Comparison of ENCODE assay signal across 8 mouse cellular contexts in the genomic region with DNA sequence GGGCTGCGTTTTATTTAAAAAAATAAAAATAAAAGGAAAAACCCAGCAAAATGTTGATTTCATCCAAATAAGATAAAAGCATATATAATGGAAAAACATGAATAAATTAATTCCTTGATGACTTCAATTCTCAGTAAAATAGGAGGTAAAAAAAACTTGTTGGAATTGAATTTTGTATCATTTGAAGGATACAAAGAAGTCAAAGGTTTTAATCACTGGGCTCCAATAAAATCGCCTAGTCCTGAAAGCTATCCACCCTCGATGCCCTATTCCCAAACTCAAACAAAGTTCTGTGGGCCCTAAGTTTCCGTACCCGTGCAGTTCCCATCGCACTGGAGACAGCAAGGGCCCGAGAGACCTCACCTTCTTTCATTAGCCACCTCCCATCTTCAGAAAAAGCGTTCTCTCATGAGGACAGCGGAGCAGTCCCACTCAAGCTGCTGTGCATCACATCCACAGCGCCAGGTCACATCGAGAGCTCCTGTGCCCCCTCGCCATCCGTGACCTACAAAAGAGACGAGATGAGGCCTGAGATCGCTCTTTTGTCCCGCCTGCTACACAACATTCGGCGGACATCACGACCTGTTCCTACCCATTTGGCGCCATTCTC. TPM values are rescaled to one million over a fixed set of nuclear protein-coding genes. Genes with fewer than 3 reads are reported as not detected.
DNase-seq lines count a peak whose midpoint lies in the region; ATAC-seq and TF ChIP-seq lines count a peak whose summit lies in the region.

No protein-coding gene starts in this region.

- peak overlapping the region; percentile 22 for H3K27ac ChIP-seq in cerebellum, adult 2 months (ENCODE audit: insufficient read depth, low read length)
- H3K27ac ChIP-seq in testis, adult 2 months (ENCODE audit: control insufficient read depth, insufficient read depth, low read depth, low read length), result peak overlapping the region; percentile 93
- H3K27ac ChIP-seq in limb, embryonic 13.5 days, result peak overlapping the region; percentile 93
- peak overlapping the region; percentile 20 for H3K27ac ChIP-seq in small intestine, adult 2 months (ENCODE audit: insufficient read depth, low read depth, low read length)

- H3K9ac ChIP-seq in limb, embryonic 13.5 days, result peak overlapping the region; percentile 97

- under 1% methylated on average over 20 of the region's 20 CpGs for WGBS in cerebellum, adult 2 months
- WGBS in limb, embryonic 13.5 days, result 0% methylated on average over 20 of the region's 20 CpGs
- under 1% methylated on average over 20 of the region's 20 CpGs for WGBS in small intestine, adult 2 months

- peak overlapping the region; percentile 91 for H3K4me3 ChIP-seq in cerebellum, adult 2 months (replicated peaks; ENCODE audit: insufficient read depth, low read depth, low read length)
- peak overlapping the region; percentile 96 for H3K4me3 ChIP-seq in testis, adult 2 months (ENCODE audit: control insufficient read depth, low read depth, low read length)
- peak overlapping the region; percentile 81 for H3K4me3 ChIP-seq in limb, embryonic 13.5 days
- peak overlapping the region; percentile 81 for H3K4me3 ChIP-seq in small intestine, adult 2 months (ENCODE audit: low read depth, low read length)

- no peak for DNase-seq in cerebellum, adult 2 months
- DNase-seq in cerebellum, adult 9-10 months, result no peak
- DNase-seq in testis, postnatal 14 days (ENCODE audit: low spot score), result no peak
- DNase-seq in gastrocnemius, adult 18-20 months (ENCODE audit: low spot score), result no peak
- DNase-seq in cerebellum, postnatal 36 days, result no peak

- peak; percentile 24 for ATAC-seq in limb, embryonic 13.5 days (ENCODE audit: low FRiP score, low read depth)

- H3K27me3 ChIP-seq in cerebellum, adult 2 months (ENCODE audit: control insufficient read depth, insufficient read depth, low read length), result no peaks in the 10 kb centered on the region
- H3K27me3 ChIP-seq in testis, adult 2 months (ENCODE audit: control insufficient read depth, insufficient read depth, low read length), result no peaks in the 10 kb centered on the region
- no peaks in the 10 kb centered on the region for H3K27me3 ChIP-seq in limb, embryonic 13.5 days
- H3K27me3 ChIP-seq in small intestine, adult 2 months (ENCODE audit: control insufficient read depth, insufficient read depth, low read length), result no peaks in the 10 kb centered on the region

- H3K36me3 ChIP-seq in testis, adult 2 months (ENCODE audit: control insufficient read depth, insufficient read depth, low read length), result no peaks in the 10 kb centered on the region; the same call in 1 of the 2 replicates
- peaks cover 42% of the 10 kb centered on the region for H3K36me3 ChIP-seq in limb, embryonic 13.5 days
- peaks cover 10% of the 10 kb centered on the region for H3K36me3 ChIP-seq in small intestine, adult 2 months (ENCODE audit: control insufficient read depth, insufficient read depth, low read length)

- H3K4me1 ChIP-seq in cerebellum, adult 2 months (ENCODE audit: control insufficient read depth, insufficient read depth, low read length), result peaks cover 8% of the 10 kb centered on the region
- peaks cover 2% of the 10 kb centered on the region for H3K4me1 ChIP-seq in testis, adult 2 months (ENCODE audit: control insufficient read depth, insufficient read depth, low read length)
- H3K4me1 ChIP-seq in limb, embryonic 13.5 days, result peaks cover 52% of the 10 kb centered on the region
- H3K4me1 ChIP-seq in small intestine, adult 2 months (ENCODE audit: control insufficient read depth, insufficient read depth, insufficient read length, low read length), result peaks cover 12% of the 10 kb centered on the region

- TF ChIP-seq POLR2A in cerebellum, adult 2 months (IDR thresholded peaks at IDR 0.05; ENCODE audit: borderline replicate concordance, insufficient read depth, low read length), result no peak
- no peak for TF ChIP-seq POLR2A in testis, adult 2 months (IDR thresholded peaks at IDR 0.05; ENCODE audit: control insufficient read depth, low read depth, low read length)
- no peak for TF ChIP-seq POLR2A in small intestine, adult 2 months (IDR thresholded peaks at IDR 0.05; ENCODE audit: low read depth, low read length)

- H3K4me2 ChIP-seq in limb, embryonic 13.5 days (replicated peaks), result peak overlapping the region; percentile 84

- H3K9me3 ChIP-seq in limb, embryonic 13.5 days, result no peaks in the 10 kb centered on the region

- no peak for TF ChIP-seq CTCF in cerebellum, adult 2 months (IDR thresholded peaks at IDR 0.05; ENCODE audit: borderline replicate concordance, insufficient read depth, low read depth, low read length)
- no peak for TF ChIP-seq CTCF in testis, adult 2 months (IDR thresholded peaks at IDR 0.05; ENCODE audit: control insufficient read depth, insufficient read depth, insufficient replicate concordance, low read depth, low read length)
- TF ChIP-seq CTCF in small intestine, adult 2 months (IDR thresholded peaks at IDR 0.05; ENCODE audit: extremely low read depth, insufficient read length, insufficient replicate concordance, low read depth, low read length), result no peak

RNA-seq across cellular contexts. Expression of gene Sec31a, which starts 12.8 kb away (rescaled TPM):
- polyA plus RNA-seq in cerebellum, adult 2 months (2012; rRNA removed), result 117 and 129 TPM in 2 replicates
- polyA plus RNA-seq in testis, adult 2 months (2012; rRNA removed), result 188 and 194 TPM in 2 replicates
- polyA plus RNA-seq in limb, embryonic 13.5 days (2015; fragmentation: Nextera tagmentation; extraction: Ambion mirVana), result 208 and 231 TPM in 2 replicates
- polyA plus RNA-seq in small intestine, adult 2 months (2012; rRNA removed), result 331 and 688 TPM in 2 replicates
- 10 to 100 TPM; 57.6 to 64.1 TPM for total RNA-seq in gastrocnemius, adult 18-20 months (2021)

Comparison
In these comparisons a context has a peak if more than half of its experiments do, and no peak if none do; other contexts are left out.
1. H3K27ac ChIP-seq: peak in every context shown above with its lines; median percentile 93 in testis, adult 2 months; 93 in limb, embryonic 13.5 days; 22 in cerebellum, adult 2 months; 20 in small intestine, adult 2 months.